Mouse (Mus musculus): ENCODE measurements around the gene Gck. TPM values are rescaled to one million over a fixed set of nuclear protein-coding genes. Genes with fewer than 3 reads are reported as not detected.

Gene Gck
- total RNA-seq, 2 experiments from 2014 or later, result 4.6 to 6.6 TPM

GRCm38 (mm10) chr11:5882518-5882917, 67.4 kb downstream of the Gck start:
- DNase-seq, result no peak
- intact Hi-C loops (cut with DNase I), result loop anchor here (10.0 kb wide), 2 partner anchors 358 to 398 kb away; partner anchors contain the start of gene Xbp1

- DNase-seq, result peak; percentile 53 to 71
- intact Hi-C loops (cut with DNase I), result loop anchor here (5.0 to 10.0 kb wide), 3 partner anchors 93 to 395 kb away; partner anchors contain the start of genes Dbnl and Xbp1
Observed at GRCm38 (mm10) chr11:5879905-5880304, 70.0 kb downstream of the Gck start.

- intact Hi-C loops (cut with DNase I), result loop anchor here (5.0 kb wide), 1 partner anchor 91 kb away; the partner anchor contains the start of gene Dbnl
- no peak for DNase-seq
Observed at GRCm38 (mm10) chr11:5878661-5879060, 71.2 kb downstream of the Gck start.

- intact Hi-C loops (cut with DNase I), result loop anchor here (5.0 kb wide), 1 partner anchor 91 kb away; the partner anchor contains the start of gene Dbnl
Observed at GRCm38 (mm10) chr11:5877921-5878526, 71.9 kb downstream of the Gck start, which contains the start of gene Pold2. Gene Pold2 (minus strand): TSS chr11:5878292.

GRCm38 (mm10) chr11:5877421-5877820, 72.5 kb downstream of the Gck start:
- intact Hi-C loops (cut with DNase I), result loop anchor here (5.0 kb wide), 1 partner anchor 90 kb away; the partner anchor contains the start of gene Dbnl

More at GRCm38 (mm10) chr11:5877921-5878526, 71.9 kb downstream of the Gck start, which contains the start of gene Pold2:
- peak; percentile 97 to 98 for DNase-seq

GRCm38 (mm10) chr11:5873192-5873591, 76.7 kb downstream of the Gck start:
- DNase-seq, result no peak
- intact Hi-C loops (cut with DNase I), result no loop called here

More at GRCm38 (mm10) chr11:5877421-5877820, 72.5 kb downstream of the Gck start:
- DNase-seq, result no peak

- intact Hi-C loops (cut with DNase I), result no loop called here
Observed at GRCm38 (mm10) chr11:5872707-5873106, 77.2 kb downstream of the Gck start.

GRCm38 (mm10) chr11:5870069-5870468, 79.8 kb downstream of the Gck start:
- DNase-seq, result no peak
- intact Hi-C loops (cut with DNase I), result no loop called here

More at GRCm38 (mm10) chr11:5872707-5873106, 77.2 kb downstream of the Gck start:
- DNase-seq, result no peak

- intact Hi-C loops (cut with DNase I), result no loop called here
- no peak for DNase-seq
Observed at GRCm38 (mm10) chr11:5869331-5869730, 80.5 kb downstream of the Gck start.

GRCm38 (mm10) chr11:5868324-5868723, 81.6 kb downstream of the Gck start:
- intact Hi-C loops (cut with DNase I), result no loop called here
- DNase-seq, result no peak

GRCm38 (mm10) chr11:5867196-5867595, 82.7 kb downstream of the Gck start:
- intact Hi-C loops (cut with DNase I), result no loop called here
- DNase-seq, result no peak

- intact Hi-C loops (cut with DNase I), result no loop called here
- no peak for DNase-seq
Observed at GRCm38 (mm10) chr11:5862394-5863105, 87.3 kb downstream of the Gck start.

- intact Hi-C loops (cut with DNase I), result no loop called here
- peak; percentile 76 to 79 for DNase-seq
Observed at GRCm38 (mm10) chr11:5861678-5862393, 88.0 kb downstream of the Gck start, which contains the start of gene Aebp1. Gene Aebp1 (plus strand): TSS chr11:5861947.

- DNase-seq, result no peak
- intact Hi-C loops (cut with DNase I), result no loop called here
Observed at GRCm38 (mm10) chr11:5860639-5861038, 89.2 kb downstream of the Gck start.

- DNase-seq, result no peak
Observed at GRCm38 (mm10) chr11:5859883-5860550, 89.9 kb downstream of the Gck start.

GRCm38 (mm10) chr11:5858723-5859122, 91.2 kb downstream of the Gck start:
- DNase-seq, result no peak
- intact Hi-C loops (cut with DNase I), result no loop called here

More at GRCm38 (mm10) chr11:5859883-5860550, 89.9 kb downstream of the Gck start:
- intact Hi-C loops (cut with DNase I), result no loop called here

GRCm38 (mm10) chr11:5856479-5857130, 93.3 kb downstream of the Gck start:
- intact Hi-C loops (cut with DNase I), result no loop called here
- DNase-seq, result no peak

GRCm38 (mm10) chr11:5855902-5856301, 94.0 kb downstream of the Gck start:
- DNase-seq, result peak; percentile 69 to 79
- intact Hi-C loops (cut with DNase I), result no loop called here

- no peak for DNase-seq
- intact Hi-C loops (cut with DNase I), result no loop called here
Observed at GRCm38 (mm10) chr11:5855481-5855880, 94.4 kb downstream of the Gck start.

GRCm38 (mm10) chr11:5852314-5852713, 97.6 kb downstream of the Gck start:
- intact Hi-C loops (cut with DNase I), result no loop called here
- no peak for DNase-seq
